Mouse (Mus musculus): ENCODE data around the gene Hspb7. TPM values are rescaled to one million over a fixed set of nuclear protein-coding genes. Genes with fewer than 3 reads are reported as not detected.

The Hspb7 gene
- polyA plus RNA-seq, 1 experiment from 2014 or later: 4.7 TPM

Other genes starting within 250 kb of the Hspb7 start
- 5.2 and 6.5 TPM in 2 replicates for gene Rsg1, start 206.8 kb upstream of the Hspb7 start, polyA plus RNA-seq (2014; fragmentation: Nextera tagmentation; extraction: Ambion mirVana)
- 23.0 and 26.4 TPM in 2 replicates for gene Arhgef19, start 181.3 kb upstream of the Hspb7 start, polyA plus RNA-seq (2014; fragmentation: Nextera tagmentation; extraction: Ambion mirVana)
- 2.8 and 3.4 TPM in 2 replicates for gene Epha2, start 119.5 kb upstream of the Hspb7 start, polyA plus RNA-seq (2014; fragmentation: Nextera tagmentation; extraction: Ambion mirVana)
- 4.3 and 4.4 TPM in 2 replicates for gene Fam131c, start 52.6 kb upstream of the Hspb7 start, polyA plus RNA-seq (2014; fragmentation: Nextera tagmentation; extraction: Ambion mirVana)
- gene Clcnka, start 22.1 kb upstream of the Hspb7 start, polyA plus RNA-seq (2014; fragmentation: Nextera tagmentation; extraction: Ambion mirVana): 0.16 TPM in 1 of 2 replicates, not detected in the other
- not detected in 2 replicates for gene Clcnkb, start 4.8 kb upstream of the Hspb7 start, polyA plus RNA-seq (2014; fragmentation: Nextera tagmentation; extraction: Ambion mirVana)
- not detected in 2 replicates for gene Srarp, start 15.3 kb downstream of the Hspb7 start, polyA plus RNA-seq (2014; fragmentation: Nextera tagmentation; extraction: Ambion mirVana)
- gene Zbtb17, start 23.9 kb downstream of the Hspb7 start, polyA plus RNA-seq (2014; fragmentation: Nextera tagmentation; extraction: Ambion mirVana): 30.8 and 30.9 TPM in 2 replicates
- gene Spen, start 117.8 kb downstream of the Hspb7 start, polyA plus RNA-seq (2014; fragmentation: Nextera tagmentation; extraction: Ambion mirVana): 16.2 and 16.9 TPM in 2 replicates
- gene Fblim1, start 185.3 kb downstream of the Hspb7 start, polyA plus RNA-seq (2014; fragmentation: Nextera tagmentation; extraction: Ambion mirVana): 94.9 and 98.0 TPM in 2 replicates
- 0.29 and 0.32 TPM in 2 replicates for gene Tmem82, start 197.9 kb downstream of the Hspb7 start, polyA plus RNA-seq (2014; fragmentation: Nextera tagmentation; extraction: Ambion mirVana)
- gene Slc25a34, start 203.0 kb downstream of the Hspb7 start, polyA plus RNA-seq (2014; fragmentation: Nextera tagmentation; extraction: Ambion mirVana): not detected in 2 replicates
- 4.6 TPM in 2 replicates for gene Plekhm2, start 244.1 kb downstream of the Hspb7 start, polyA plus RNA-seq (2014; fragmentation: Nextera tagmentation; extraction: Ambion mirVana)